Mouse (Mus musculus) limb, embryonic 14.5 days (tissue): ENCODE measurements at regions not wholly inside any gene's neighbourhood (a gene's known extent, or its start where the extent isn't known, plus 50 kb on each side); places are given as distances from the start of the nearest gene placed in this dataset.

Experiments
- ATAC-seq: fragments of 200-750 bp; cut with Nextera tagmentation; 2 replicates; pipeline ENCODE4 v1.8.0; 2017; ENCODE audit warnings: low read depth, moderate number of reproducible peaks, moderate TSS enrichment; ENCODE audit not compliant: low FRiP score
- DNase-seq: peaks from one replicate; pipeline ENCODE4 v3.0.0-alpha.2; 2015; ENCODE audit warnings: low spot score
- H3K27ac ChIP-seq: fragments of 300-500 bp; sonication (generic); replicated peaks from 2 replicates; pipeline ENCODE4 v1.5.1; 2014; ENCODE audit warnings: low read depth, mild to moderate bottlenecking, low read length, moderate library complexity, mixed read lengths
- H3K27me3 ChIP-seq: fragments of 300-500 bp; sonication (generic); 2 replicates; pipeline ENCODE4 v1.6.1; 2014; ENCODE audit warnings: low read length, mixed read lengths; ENCODE audit not compliant: control insufficient read depth, insufficient read depth
- H3K36me3 ChIP-seq: fragments of 300-500 bp; sonication (generic); 2 replicates; pipeline ENCODE4 v1.6.1; 2014; ENCODE audit warnings: mild to moderate bottlenecking, low read length, moderate library complexity, mixed read lengths; ENCODE audit not compliant: control insufficient read depth, insufficient read depth
- H3K4me1 ChIP-seq: fragments of 300-500 bp; sonication (generic); 2 replicates; pipeline ENCODE4 v1.6.1; 2014; ENCODE audit warnings: antibody characterized with exemption, low read length, mixed read lengths; ENCODE audit not compliant: control insufficient read depth, insufficient read depth
- H3K4me2 ChIP-seq: fragments of 300-500 bp; sonication (generic); replicated peaks from 2 replicates; pipeline ENCODE4 v1.6.1; 2014; ENCODE audit warnings: low read depth, mild to moderate bottlenecking, low read length, moderate library complexity; ENCODE audit not compliant: severe bottlenecking
- H3K4me3 ChIP-seq: fragments of 300-500 bp; sonication (generic); replicated peaks from 2 replicates; pipeline ENCODE4 v1.5.1; 2014; ENCODE audit warnings: low read length
- H3K9ac ChIP-seq: fragments of 300-500 bp; sonication (generic); 2 replicates; pipeline ENCODE4 v1.6.1; 2014; ENCODE audit warnings: mild to moderate bottlenecking, low read depth, low read length, moderate library complexity; ENCODE audit not compliant: severe bottlenecking
- H3K9me3 ChIP-seq: fragments of 300-500 bp; sonication (generic); 2 replicates; pipeline ENCODE4 v1.6.1; 2016; ENCODE audit warnings: low read length; ENCODE audit not compliant: control insufficient read depth
- POLR2A ChIP-seq: fragments of 200-500 bp; IDR thresholded peaks from 2 replicates; pipeline ENCODE4 v1.8.0; 2012; ENCODE audit warnings: inconsistent platforms, mild to moderate bottlenecking, moderate library complexity, borderline replicate concordance; ENCODE audit not compliant: insufficient read depth, insufficient read length; ENCODE audit errors: extremely low read depth
- WGBS: fragments of 180-500 bp; shearing (Covaris S2); extraction: QIAGEN DNeasy Blood & Tissue Kit; methylation state at CpG from one replicate; pipeline ENCODE4 v1.1.7; 2014; 5-methylcytosine and 5-hydroxymethylcytosine counted together

GRCm38 (mm10) chr15:93655243-93655642, 59.6 kb upstream of the Prickle1 start:
- no peaks in the 10 kb centered on the region for H3K9me3 ChIP-seq
- H3K4me2 ChIP-seq: no peak overlapping the region
- DNase-seq: peak; percentile 45
- no peak overlapping the region for H3K27ac ChIP-seq
- no peak overlapping the region for H3K9ac ChIP-seq
- H3K4me3 ChIP-seq: no peak overlapping the region
- TF ChIP-seq POLR2A: no peak
- no peaks in the 10 kb centered on the region for H3K36me3 ChIP-seq
- ATAC-seq: no peak
- H3K27me3 ChIP-seq: no peaks in the 10 kb centered on the region
- peaks cover 22% of the 10 kb centered on the region for H3K4me1 ChIP-seq
- 80% methylated on average over 6 of the region's 6 CpGs for WGBS

GRCm38 (mm10) chr15:93653378-93653777, 57.7 kb upstream of the Prickle1 start:
- Histone ChIP-seq H3K27me3 (no peaks in the 10 kb centered on the region), H3K36me3 (no peaks in the 10 kb centered on the region), H3K9ac (no peak overlapping the region), H3K9me3 (no peaks in the 10 kb centered on the region), H3K4me2 (no peak overlapping the region), H3K4me1 (peaks cover 26% of the 10 kb centered on the region), H3K27ac (no peak overlapping the region), H3K4me3 (no peak overlapping the region)
- TF ChIP-seq POLR2A: no peak
- ATAC-seq (no peak), DNase-seq (no peak)
- WGBS: 94% methylated on average over 1 of the region's 1 CpGs

DNA sequence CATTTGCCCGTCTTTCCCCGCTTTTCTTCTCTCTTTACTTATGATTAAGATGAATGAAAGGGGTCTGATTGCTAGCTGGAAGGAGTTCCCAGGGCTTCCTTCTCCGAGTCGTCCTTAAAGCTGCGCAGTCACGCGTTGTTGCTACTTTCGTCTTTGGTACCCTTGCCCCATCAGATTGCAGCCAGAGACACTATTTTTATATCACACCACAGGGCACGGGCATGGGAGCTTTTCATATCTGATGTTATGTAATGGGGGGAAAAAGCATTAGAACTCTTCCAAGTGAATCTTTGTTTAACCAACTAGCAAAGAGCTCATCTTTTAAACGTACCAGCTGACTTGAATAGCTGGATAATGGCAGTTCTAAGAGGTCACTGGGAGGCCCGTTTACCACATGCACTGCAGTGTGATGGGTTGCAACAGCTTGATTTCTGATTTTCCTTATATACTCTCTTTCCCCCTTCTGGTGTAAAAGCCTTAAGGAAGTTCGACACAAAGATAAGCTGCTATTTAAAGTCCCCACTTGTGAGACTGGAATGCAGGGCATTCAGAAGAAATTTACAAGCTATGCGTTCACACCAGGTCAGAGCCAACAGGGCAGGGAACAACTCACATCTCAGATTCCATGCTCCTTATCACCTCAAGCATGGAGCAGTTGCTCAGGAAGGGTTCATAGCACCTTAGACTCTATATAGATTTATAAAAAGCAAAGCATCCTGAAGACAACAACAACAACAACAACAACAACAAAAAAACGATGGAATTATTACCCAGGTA, 55.5 kb upstream of the Prickle1 start:
- ATAC-seq: no peak
- no peaks in the 10 kb centered on the region for H3K36me3 ChIP-seq
- H3K9ac ChIP-seq: no peak overlapping the region
- WGBS: 60% methylated on average over 14 of the region's 14 CpGs
- peaks cover 16% of the 10 kb centered on the region for H3K4me1 ChIP-seq
- no peak overlapping the region for H3K4me3 ChIP-seq
- H3K27ac ChIP-seq: no peak overlapping the region
- H3K9me3 ChIP-seq: no peaks in the 10 kb centered on the region
- DNase-seq: no peak
- no peak overlapping the region for H3K4me2 ChIP-seq
- no peaks in the 10 kb centered on the region for H3K27me3 ChIP-seq
- no peak for TF ChIP-seq POLR2A

DNA sequence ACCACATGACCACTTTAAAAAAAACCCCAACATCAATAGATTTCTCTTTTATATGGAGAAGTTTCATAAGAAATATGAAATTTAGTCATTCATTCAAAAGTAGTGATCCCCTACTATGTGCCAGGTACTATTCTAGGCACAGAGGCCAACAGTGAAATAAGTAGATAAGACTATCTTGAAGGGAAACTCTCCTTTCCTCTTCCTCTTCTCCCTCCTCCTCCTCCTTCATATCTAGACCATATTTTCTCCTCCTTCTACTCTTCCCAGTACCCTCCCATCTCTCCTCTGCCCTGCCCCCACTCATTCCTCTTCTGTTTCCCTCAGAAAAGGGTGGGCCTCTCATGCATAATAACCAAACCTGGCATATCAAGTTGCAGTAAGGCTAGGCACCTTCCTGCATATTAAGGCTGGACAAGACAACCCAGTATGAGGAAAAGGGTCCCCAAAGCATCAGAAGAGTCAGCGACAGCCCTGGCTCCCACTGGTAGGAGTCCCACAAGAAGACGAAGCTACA, 54.4 kb upstream of the Prickle1 start:
- H3K4me3 ChIP-seq: no peak overlapping the region
- TF ChIP-seq POLR2A: no peak
- no peak for DNase-seq
- no peaks in the 10 kb centered on the region for H3K9me3 ChIP-seq
- no peak overlapping the region for H3K4me2 ChIP-seq
- H3K4me1 ChIP-seq: peaks cover 13% of the 10 kb centered on the region; the same call in 1 of the 2 replicates
- no peak overlapping the region for H3K9ac ChIP-seq
- no peaks in the 10 kb centered on the region for H3K27me3 ChIP-seq
- H3K36me3 ChIP-seq: no peaks in the 10 kb centered on the region
- ATAC-seq: no peak
- WGBS: 91% methylated on average over 2 of the region's 2 CpGs
- no peak overlapping the region for H3K27ac ChIP-seq

DNA sequence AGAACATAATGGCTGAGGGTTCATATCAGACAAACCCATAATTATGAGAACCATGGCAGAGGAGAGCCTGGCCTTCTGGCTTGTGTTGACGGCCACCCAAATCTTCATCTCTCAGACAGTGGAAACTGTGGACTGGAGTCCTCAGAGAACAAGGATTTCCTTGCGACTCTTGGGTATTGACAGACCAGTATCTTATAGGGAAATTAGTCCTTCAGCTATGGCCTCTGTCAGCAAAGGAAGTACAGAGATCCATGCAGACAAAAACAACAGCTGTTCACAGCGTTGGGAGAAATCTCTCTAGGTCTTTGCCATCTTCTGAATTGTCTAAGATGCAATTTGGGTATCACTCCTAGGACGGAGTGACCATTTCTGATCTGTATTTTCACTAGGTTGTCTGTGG, 53.0 kb upstream of the Prickle1 start:
- ATAC-seq (no peak), DNase-seq (no peak)
- WGBS: 76% methylated on average over 4 of the region's 4 CpGs
- no peak overlapping the region for H3K4me3 ChIP-seq
- H3K27me3 ChIP-seq: no peaks in the 10 kb centered on the region
- H3K36me3 ChIP-seq: no peaks in the 10 kb centered on the region
- H3K9ac ChIP-seq: no peak overlapping the region
- no peaks in the 10 kb centered on the region for H3K9me3 ChIP-seq
- peaks cover 13% of the 10 kb centered on the region; the same call in 1 of the 2 replicates for H3K4me1 ChIP-seq
- TF ChIP-seq POLR2A: no peak
- no peak overlapping the region for H3K4me2 ChIP-seq
- 0 out of 2 replicates have a peak overlapping the region, but pooled peaks have one; percentile 16 for H3K27ac ChIP-seq

DNA sequence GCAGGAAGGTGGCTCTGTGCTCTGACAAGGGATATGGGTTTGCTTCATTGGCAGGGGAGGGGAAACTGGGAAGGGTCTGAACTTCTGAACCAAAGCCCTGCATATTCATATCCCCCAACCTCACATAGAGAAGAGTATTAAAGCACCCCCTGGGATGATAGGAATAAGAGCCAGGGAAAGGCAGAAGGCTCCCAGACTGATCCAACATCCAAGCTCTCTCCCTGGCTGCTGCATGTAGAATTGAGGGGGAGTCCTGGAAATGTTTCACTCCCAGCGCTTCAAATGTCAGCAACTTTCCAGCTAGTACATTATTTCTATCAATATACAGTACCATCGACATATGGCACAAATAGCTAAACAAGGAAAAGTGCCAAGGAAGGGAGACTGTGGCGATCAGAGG, 51.1 kb upstream of the Prickle1 start:
- Histone ChIP-seq H3K9ac (no peak overlapping the region), H3K27ac (no peak overlapping the region), H3K9me3 (no peaks in the 10 kb centered on the region), H3K4me3 (no peak overlapping the region), H3K36me3 (no peaks in the 10 kb centered on the region), H3K4me1 (peaks cover 16% of the 10 kb centered on the region; the same call in 1 of the 2 replicates), H3K27me3 (no peaks in the 10 kb centered on the region), H3K4me2 (no peak overlapping the region)
- TF ChIP-seq POLR2A: no peak
- ATAC-seq (no peak), DNase-seq (no peak)
- WGBS: 90% methylated on average over 3 of the region's 3 CpGs
